Mouse (Mus musculus) monocyte, adult 5-6 weeks (primary cell): ENCODE results near the gene Tmem203. TPM values are rescaled to one million over a fixed set of nuclear protein-coding genes. Genes with fewer than 3 reads are reported as not detected.

Source experiments
- ATAC-seq: fragments of 153-309, 156-312 bp; replicated peaks from 2 replicates; pipeline ENCODE4 v1.8.0; 2017; ENCODE audit warnings: mild to moderate bottlenecking; ENCODE audit not compliant: low TSS enrichment, insufficient number of reproducible peaks, severe bottlenecking, poor library complexity, low FRiP score
- total RNA-seq: library from RNA; stranded (forward); fragments of 200-1000, 200-491, 200-594 nt; gene quantifications from 3 replicates; pipeline ENCODE4 v1.2.3, GENCODE M21; 2017

Tmem203 gene
- total RNA-seq, 1 experiment from 2014 or later, result 16.8 TPM

DNA sequence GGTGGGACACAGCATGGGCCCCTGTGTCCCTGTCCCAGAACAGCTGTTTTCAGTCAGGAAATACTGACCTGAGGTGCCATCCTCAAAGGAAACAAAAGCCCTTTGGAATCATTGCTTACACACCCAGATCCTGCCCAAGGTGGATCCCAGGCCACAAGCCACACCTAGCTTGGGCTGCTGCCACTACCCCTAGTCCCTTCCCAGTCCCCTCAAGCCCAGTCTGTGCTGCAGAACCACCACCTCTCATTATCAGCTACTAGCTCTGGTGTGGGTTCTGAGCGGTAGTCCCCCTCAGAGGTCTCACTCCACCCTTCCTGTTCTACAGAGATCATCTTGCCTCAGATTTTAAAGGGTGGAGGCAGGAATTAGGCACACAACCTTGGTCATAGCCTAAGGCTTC, 31.1 kb downstream of the Tmem203 start:
- no peak for ATAC-seq

DNA sequence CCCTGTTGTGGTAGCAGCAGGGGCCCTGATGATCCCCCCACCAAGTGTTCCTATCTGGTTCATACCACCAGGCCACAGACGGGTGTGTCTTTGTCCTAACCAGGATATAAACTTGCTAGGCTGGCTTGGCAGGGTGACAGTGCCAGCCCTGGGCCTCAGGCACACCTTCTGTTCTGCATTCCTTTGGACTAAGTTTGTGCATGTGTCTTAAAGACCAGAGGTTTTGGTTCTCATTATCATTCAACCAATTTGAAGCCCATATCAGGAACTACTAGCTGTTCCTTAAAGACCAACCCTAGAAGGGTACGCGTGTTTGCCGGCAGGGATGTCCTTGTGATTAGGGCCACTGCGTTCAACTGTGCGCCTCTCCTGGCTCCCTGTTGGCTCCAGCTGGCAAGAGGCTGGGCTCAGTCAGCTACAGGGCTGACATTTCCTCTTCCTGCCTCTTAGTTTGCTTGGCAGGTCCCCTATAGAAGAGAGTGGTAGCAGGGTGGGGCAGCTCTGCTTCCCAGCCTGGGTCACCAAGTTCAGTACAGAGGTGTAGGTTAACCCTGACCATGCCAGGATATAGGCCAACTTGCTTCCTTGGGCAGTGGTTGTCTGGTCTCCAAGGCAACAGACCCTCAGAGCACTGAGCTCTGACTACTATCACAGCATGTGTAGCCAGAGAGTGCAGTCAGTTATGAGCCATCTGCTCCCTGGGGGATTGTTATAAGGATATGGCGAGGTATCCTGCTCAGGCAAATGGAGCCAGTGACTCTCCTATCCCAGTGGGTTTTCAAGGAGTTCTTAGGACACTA, 31.8 kb downstream of the Tmem203 start:
- ATAC-seq, result no peak

DNA sequence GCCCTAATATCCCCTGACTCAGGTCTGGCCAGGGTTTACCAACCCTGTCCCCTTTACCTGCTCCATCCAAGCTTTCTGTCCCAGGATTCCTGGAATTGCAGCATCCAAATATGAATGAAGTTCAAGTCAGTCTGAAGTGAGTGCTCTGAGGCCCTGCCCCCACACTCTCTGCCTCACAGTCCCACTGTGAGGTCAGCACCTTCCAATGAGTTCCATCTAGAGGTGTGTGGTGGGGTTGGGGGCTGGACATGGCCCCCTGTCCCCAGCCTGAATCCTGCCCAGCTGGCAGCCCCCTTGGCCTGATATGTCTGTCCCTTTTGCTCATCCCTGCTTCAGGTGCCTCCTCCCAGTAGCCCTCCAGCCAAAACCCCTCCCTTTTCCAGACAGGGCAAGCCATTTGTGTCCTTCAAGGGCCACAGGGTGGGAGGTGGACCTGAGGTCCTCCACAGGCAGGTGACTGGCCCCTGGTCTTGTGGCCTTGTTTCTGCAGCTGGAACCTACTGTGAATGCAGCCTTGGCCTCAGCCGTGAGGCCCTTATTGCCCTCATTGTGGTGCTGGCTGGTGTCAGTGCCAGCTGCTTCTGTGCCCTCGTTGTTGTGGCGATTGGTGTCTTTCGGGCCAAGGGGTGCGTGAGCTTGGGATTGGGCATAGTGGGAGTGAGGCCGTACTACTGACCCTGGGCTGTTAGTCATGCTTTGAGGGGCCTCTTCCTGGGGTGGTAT, 32.8 kb downstream of the Tmem203 start, which contains the start of gene Tmem210:
Gene Tmem210, plus strand, starts transcription at position 219 of the 723 bp plus-strand sequence.
- ATAC-seq, result no peak

DNA sequence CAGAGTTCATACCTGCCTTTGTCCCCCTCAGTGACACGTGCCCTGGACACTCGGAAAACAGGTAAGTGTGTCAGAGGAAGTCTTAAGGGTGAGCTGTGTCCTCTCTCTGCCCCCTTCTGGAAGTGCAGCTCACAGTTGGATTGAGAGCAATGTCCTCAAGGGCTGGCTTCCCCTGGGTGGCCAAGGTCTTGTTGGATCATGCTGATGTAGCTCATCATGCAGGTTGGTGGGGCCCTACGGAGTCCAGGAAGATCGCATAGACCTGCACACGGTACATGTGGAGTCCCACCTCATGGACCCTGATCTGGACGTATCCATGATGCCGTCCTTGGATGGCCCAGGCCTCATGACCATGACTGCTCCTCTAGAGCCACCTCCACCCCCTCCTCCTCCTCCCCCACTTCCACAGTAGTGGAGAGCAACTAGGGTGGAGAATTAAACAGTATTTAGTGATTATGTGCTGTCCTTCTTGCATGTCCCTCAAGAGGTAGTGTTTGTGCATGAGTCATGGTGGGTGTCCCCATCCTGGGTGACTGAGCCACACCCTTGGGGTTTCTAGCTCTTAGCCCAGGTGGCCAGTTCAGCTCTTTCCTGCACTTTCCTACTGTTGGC, 33.6 kb downstream of the Tmem203 start:
- no peak for ATAC-seq

DNA sequence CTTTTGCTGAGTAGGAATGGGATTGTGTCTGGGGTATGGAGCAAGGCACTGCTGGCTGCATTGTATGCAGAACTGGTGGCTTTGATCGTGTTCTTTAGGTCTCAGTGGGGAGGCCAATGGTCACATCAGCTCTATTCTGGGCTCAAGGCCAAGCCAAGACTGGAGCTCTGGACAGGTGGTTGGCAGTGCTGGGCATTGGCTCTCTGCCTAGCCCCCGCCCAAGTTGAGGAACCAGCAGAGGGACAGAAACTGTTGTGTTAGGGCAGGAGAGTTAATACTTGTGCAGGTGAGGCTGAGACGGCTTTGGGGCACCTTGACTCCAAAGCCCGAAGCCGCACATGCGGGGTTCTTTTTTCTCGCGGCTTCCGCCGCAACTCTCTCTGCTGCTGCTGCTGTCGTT, 34.4 kb downstream of the Tmem203 start, which contains the start of gene Lrrc26:
Gene Lrrc26, plus strand, starts transcription at position 265 of the 400 bp plus-strand sequence.
- ATAC-seq, result no peak

DNA sequence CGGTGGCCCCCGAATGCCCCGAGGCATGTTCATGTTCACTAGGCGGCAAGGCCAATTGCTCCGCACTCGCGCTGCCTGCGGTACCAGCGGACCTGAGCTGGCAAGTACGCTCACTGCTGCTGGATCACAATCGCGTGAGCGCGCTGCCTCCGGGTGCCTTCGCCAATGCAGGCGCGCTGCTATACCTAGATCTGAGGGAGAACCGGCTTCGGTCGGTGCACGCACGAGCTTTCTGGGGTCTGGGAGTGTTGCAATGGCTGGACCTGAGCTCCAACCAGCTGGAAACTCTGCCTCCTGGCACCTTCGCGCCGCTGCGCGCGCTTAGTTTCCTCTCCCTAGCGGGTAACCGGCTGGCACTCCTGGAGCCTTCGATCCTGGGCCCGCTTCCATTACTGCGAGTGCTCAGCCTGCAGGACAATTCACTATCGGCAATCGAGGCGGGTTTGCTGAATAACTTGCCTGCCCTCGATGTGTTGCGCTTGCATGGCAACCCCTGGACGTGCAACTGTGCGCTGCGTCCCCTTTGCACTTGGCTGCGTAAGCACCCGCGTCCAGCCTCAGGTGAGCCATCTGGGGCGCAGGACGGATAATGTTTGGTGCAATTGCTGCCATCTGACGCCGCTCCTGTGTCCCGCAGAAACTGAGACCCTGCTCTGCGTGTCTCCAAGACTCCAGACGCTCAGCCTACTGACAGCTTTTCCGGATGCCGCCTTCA, 35.0 kb downstream of the Tmem203 start:
- no peak for ATAC-seq

DNA sequence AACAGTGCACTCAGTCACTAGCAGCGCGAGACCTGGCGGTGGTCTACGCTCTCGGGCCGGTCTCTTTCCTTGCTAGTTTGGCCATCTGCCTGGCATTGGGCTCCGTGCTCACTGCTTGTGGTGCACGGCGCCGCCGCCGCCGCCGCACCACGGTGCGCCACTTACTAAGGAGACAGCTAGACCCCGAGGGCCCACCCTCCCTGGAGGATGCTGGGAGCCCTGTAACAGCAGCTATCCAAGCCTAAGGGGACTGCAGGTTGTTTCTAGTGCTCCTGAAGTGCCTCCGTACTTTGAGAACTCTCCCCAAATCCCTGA, 35.5 kb downstream of the Tmem203 start:
- no peak for ATAC-seq

DNA sequence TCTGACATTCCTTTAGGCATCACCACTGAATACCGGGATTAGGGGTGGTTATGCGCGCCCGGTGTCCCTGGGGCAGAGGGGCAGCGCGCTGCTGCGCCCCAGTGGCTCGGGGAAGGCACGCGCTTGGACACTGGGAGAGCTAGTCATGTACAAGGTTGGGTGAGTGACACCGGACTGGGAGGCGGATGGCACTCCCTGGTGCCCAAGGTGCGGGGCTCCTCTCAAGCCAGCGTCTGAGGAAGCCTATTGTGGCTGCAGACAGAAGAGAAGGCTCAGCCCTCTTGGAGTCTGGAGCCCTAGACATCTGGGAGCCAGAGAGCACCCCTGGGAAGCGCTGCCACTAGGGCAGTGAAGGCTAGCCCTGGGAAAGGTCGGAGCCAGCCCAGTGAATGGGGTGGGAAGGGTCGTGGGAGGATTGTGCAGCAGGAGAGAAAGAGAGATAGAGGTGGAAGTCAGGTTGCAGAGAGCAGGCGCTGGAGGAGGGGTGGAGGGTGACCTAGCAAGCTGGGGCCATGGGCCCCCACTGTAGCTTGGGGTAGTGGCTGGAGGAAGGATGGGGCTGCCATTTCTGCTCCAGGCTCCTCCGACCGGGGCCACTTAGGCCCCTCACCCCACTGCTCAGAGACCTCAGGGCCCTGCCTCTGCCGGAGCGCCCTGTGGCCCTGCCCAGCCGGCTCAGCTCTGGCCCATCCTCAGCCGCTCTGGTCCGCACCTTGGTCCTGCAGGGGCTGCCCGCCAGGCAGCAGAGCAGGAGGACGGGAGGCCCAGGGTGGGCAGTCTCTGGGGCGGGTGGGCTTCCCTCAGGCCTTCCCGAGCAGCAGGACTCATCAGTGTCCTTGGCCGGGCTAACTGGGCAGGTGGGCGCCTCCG, 36.2 kb downstream of the Tmem203 start:
- ATAC-seq, result no peak

DNA sequence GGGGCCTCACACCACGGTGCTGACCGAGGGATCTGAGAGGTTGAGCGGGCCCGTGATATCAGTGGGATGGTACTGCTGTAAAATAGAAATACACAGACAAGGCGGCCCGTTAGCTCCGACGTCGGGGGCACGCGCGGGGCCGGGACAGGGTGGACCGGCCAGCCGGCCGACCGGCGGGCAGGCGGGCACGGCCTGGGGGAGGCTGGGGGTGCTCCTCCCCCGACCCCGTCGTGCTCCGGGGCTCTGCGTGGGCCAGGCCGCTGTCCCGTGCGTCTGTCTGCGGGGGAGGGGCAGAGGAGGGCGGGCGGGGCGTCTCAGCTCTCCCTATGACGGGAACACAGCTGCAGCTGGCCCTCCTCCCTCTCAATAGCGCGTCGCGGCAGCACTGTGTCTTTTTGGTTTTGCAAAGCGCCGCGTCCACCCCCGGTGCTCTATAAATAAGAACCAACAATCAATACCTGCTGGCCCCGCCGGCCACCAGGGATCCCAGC, 36.9 kb downstream of the Tmem203 start:
- no peak for ATAC-seq

DNA sequence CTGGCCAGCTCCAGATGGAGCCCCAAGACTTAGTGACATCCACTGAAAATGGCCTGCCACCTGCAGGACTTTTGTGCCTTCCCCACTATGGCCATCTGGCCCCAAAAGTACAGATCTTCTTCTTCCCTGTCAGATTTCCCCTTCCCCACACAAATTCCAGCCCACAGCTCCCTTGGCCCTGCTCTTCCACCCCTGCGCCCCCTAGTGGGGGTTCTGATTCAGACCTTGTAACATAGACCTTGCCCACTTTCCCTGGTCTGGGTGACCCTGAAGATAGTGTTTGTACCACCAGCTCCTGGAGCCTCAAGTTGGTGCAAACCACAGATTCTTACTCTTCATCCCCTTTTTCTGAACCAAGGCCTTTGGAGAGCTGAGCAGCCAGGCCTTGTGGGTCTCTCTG, 37.6 kb downstream of the Tmem203 start:
- ATAC-seq, result no peak

DNA sequence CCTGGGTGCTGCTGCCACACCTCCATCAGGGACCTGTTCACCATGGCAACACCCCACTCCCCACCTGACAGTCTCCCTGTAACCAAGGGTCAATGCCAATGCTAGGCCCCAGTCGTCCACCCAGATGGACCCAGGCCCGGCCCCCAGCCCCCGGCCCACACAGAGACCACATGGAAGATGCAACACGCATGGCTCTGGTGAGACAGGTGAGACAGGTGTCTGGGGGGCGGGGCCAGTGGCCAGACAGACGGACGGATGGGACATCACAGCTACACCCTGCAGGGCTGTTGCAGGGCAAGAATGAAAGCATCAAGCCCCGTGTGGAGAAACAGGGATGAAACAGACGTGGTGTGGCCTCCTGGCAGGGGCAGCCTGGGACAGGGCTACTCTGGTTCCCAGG, 38.5 kb downstream of the Tmem203 start:
- ATAC-seq, result no peak

DNA sequence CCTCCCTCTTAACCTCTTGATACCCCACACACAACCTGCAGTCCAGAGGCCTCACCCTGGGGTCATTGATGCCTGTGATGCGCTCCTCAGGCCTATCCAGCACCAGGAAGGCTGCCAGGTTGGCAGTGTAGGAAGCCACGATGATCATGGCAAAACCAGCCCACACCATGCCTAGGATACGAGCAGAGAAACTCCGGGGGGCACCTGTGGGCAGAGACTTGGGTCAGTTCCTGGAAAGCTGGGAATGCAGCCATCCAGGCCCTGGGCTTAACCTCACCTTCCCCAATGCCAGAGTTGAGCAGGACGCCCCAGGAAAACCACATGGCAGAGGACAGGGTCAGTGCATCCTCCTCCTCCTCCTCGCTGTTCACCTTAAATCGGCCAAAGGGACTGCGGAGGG, 41.9 kb downstream of the Tmem203 start:
- no peak for ATAC-seq

DNA sequence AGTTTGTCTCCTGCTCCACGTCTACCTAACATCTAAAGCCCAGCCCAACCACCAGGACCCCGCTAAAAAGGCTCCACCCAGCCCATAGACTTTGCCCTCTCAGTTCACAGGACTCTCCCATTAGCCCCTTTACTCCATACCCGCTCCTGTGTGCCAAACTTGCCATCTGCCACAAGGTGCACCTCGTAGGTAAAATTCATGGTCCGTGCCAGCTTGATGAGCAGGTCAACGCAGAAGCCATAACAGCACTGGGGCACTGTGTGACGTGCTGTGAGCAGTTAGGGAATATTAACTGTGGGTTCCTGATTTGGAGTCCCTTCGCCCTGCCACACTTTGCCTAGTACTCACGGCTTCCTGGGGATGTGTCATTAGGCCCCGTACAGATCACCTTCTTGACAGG, 42.8 kb downstream of the Tmem203 start:
- no peak for ATAC-seq

DNA sequence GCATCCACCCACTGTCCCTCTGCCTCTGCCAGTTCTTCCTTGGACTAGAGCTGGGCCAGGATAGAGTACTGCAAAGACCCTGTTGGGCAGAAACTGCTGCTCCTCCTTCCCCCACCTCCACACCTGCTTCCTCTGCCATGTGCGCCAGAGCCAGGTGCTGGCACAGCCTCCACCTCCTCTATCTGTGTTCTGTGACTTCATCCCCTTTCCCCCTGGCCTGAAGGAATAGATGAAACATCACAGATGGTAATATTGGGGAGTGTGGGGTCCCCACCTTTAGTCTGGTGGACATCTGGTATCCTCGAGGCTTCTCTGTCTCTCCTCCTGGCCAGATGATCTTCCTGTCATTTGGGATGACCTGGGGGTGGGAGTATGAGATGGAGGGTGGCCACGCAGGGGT, 48.2 kb downstream of the Tmem203 start:
- no peak for ATAC-seq

DNA sequence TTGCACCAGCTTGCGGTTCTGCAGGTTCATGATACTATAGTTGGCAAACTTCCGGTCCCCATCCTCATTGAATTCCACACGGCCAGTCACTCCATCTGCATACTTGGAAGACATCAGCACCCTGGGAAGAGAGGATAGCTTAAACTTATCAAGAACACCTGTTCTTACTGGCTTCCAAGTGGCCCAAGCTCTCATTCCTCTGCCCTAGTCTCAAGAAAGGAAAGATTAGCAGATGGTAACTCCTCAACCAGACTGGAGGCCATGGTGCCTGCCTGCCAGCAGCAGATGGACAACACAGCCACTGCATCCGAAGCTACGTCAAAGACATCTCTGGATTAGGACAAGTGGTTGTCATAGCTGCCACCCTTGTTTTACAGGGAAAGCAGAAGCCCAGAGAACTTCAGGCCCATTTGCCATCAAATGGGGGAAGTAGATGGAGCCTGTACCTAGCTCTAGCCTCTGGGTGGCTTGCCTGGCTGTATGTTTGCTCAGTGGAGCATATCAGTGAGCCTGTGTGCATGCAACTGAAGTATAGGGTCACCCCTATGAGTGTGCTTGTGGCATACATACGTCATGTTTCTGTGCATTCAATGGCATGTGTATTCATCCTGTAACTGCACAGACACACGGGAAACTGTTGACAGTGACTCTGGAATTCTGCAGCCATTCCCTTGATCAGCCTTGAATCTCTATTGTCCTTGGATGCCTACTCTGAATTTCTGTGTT, 48.9 kb downstream of the Tmem203 start:
- ATAC-seq, result no peak

DNA sequence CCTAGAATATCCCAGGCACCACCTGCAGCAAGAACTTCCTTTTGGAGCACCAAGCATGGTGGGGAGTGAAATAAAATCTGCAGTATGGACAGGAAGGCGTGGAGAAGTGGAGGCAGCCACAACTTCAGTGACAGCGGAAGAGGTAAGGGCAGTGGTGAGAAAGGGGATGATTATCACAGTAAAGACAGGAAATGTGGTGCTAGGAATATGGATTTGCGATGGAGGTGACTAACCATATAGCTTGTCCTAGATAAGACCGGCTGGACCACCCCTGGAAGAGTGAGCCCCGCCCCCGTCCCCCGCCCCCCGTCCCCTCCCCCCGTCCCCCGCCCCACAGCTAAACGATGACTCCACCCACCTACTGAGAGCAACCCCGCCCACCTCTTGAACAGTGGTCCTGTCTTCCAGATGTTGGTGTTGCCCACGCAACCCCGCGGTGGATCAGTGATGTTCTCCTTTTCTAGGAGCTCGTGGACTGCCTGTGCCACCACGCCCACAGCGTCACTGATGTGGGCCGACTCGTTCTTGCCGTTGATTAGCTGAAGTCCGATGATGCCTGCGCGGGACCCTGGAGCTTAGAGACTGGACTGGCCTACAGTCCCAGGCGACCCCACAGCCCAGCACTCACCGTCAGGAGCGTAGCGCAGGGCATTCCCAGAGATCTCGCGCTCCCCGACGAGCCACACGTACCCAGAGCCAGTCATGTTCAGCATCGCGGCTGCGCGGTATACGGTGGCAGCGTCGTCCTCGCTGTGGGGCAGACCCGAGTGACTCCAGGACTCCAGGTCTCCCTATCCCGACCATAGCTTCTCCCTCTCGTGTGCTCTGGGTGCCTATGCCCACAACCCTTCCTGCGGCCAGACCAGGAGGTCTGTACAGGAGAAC, 49.7 kb downstream of the Tmem203 start:
- peak; percentile 77 for ATAC-seq
